Mouse (Mus musculus) megakaryocyte, embryonic 14.5 days (primary cell): ENCODE data around the gene Aimp1.

ENCODE experiments used
- FLI1 ChIP-seq: IDR thresholded peaks from 2 replicates; pipeline ENCODE4 v1.6.1; 2012; ENCODE audit warnings: low read length, inconsistent platforms, mixed read lengths
- GATA1 ChIP-seq: IDR thresholded peaks from 3 replicates; pipeline ENCODE4 v1.6.1; 2012; ENCODE audit warnings: mixed read lengths, low read length, inconsistent platforms, borderline replicate concordance

DNA sequence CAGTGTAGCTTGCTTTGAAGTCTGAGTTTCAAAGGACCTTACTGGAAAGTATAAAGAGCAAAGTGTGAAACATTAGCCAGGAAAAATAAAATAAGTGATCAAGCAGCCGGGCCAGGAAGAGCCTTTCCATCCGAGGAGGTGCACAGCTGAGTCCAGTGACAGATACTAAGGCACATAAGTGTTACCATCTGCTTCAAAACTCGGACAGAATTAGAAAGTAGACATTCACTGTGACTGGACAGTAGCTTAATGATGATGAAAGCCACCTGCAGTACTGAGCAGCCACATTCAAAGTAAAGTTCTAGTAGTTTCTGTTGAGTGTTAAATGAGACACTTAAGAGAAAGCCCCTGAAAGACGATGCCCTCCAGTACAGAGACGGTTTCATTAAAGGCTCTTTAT lies 29.7 kb upstream of the Aimp1 start:
- TF ChIP-seq GATA1 = no peak
- no peak for TF ChIP-seq FLI1
